Mouse (Mus musculus) thymus, adult 2 months (tissue): ENCODE results near the gene Zfyve27. TPM values are rescaled to one million over a fixed set of nuclear protein-coding genes. Genes with fewer than 3 reads are reported as not detected.

ENCODE experiments used
- DNase-seq: peaks from one replicate; pipeline ENCODE4 v3.0.0; 2021
- H3K27ac ChIP-seq: fragments of 200-500 bp; 2 replicates; pipeline ENCODE4 v1.5.1; 2012; ENCODE audit warnings: low read length, control low read depth; ENCODE audit not compliant: control insufficient read depth, insufficient read depth
- H3K27me3 ChIP-seq: fragments of 200-500 bp; 2 replicates; pipeline ENCODE4 v1.6.1; 2012; ENCODE audit warnings: mild to moderate bottlenecking, low read length, moderate library complexity, mixed read lengths; ENCODE audit not compliant: control insufficient read depth, insufficient read depth
- H3K36me3 ChIP-seq: fragments of 200-500 bp; 2 replicates; pipeline ENCODE4 v1.6.1; 2012; ENCODE audit warnings: mild to moderate bottlenecking, low read length, moderate library complexity; ENCODE audit not compliant: control insufficient read depth, insufficient read depth
- H3K4me1 ChIP-seq: fragments of 200-500 bp; replicated peaks from 2 replicates; pipeline ENCODE4 v1.6.1; 2012; ENCODE audit warnings: low read length; ENCODE audit not compliant: control insufficient read depth, insufficient read depth
- H3K4me3 ChIP-seq: fragments of 200-500 bp; 2 replicates; pipeline ENCODE4 v1.5.1; 2012; ENCODE audit warnings: mild to moderate bottlenecking, low read length, control low read depth, moderate library complexity; ENCODE audit not compliant: control insufficient read depth, insufficient read depth
- CTCF ChIP-seq: fragments of 200-500 bp; IDR thresholded peaks from 2 replicates; pipeline ENCODE4 v1.5.1; 2012; ENCODE audit warnings: mild to moderate bottlenecking, control low read depth, low read length, moderate library complexity, borderline replicate concordance; ENCODE audit not compliant: control insufficient read depth, poor library complexity, insufficient read depth; ENCODE audit errors: extremely low read depth
- POLR2A ChIP-seq: fragments of 200-500 bp; IDR thresholded peaks from 2 replicates; pipeline ENCODE4 v1.6.1; 2012; ENCODE audit warnings: mild to moderate bottlenecking, low read length, control low read depth, moderate library complexity; ENCODE audit not compliant: control insufficient read depth, poor library complexity, insufficient read depth; ENCODE audit errors: extremely low read depth
- WGBS: fragments of 180-500 bp; shearing (Covaris S2); methylation state at CpG from one replicate; pipeline ENCODE4 v1.1.7; 2018; 5-methylcytosine and 5-hydroxymethylcytosine counted together
- polyA plus RNA-seq: library from polyadenylated mRNA; depleted of rRNA; stranded (reverse); fragments of >200 nt; gene quantifications from 2 replicates; pipeline ENCODE4 v1.2.3, GENCODE M21; 2012

Zfyve27 gene
- polyA plus RNA-seq, 1 experiment, result 96.4 TPM

GRCm38 (mm10) chr19:42125501-42126218 lies 38.1 kb upstream of the Zfyve27 start:
- 94% methylated on average over 11 of the region's 11 CpGs for WGBS

DNA sequence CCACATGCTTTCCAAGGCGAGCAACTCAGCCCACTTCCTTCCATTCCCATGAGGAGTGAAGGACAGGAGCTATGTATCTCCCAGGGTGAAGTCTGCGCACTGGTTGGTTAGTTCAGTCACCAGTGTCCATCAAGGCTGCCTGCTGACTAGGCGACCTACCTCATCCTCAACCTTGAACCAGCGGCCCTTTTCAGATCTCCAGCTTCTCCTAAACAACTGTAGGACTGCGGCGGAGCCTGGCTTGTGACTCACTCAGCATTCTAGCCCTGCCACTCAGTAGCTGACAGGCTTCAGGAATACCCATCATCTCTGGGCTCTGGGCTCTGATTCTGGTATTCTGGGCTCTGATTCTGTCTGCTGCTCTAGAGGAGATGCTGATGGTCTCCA lies 37.5 kb upstream of the Zfyve27 start:
- H3K27me3 ChIP-seq, result no peaks in the 10 kb centered on the region
- no peak overlapping the region for H3K4me3 ChIP-seq
- peaks cover 17% of the 10 kb centered on the region for H3K4me1 ChIP-seq
- H3K27ac ChIP-seq, result no peak overlapping the region
- peaks cover 3% of the 10 kb centered on the region; the same call in 1 of the 2 replicates for H3K36me3 ChIP-seq
- WGBS, result 93% methylated on average over 6 of the region's 6 CpGs
- no peak for DNase-seq
- TF ChIP-seq POLR2A, result no peak
- TF ChIP-seq CTCF, result no peak

More at GRCm38 (mm10) chr19:42125501-42126218, 38.1 kb upstream of the Zfyve27 start:
- DNase-seq, result no peak
- Histone ChIP-seq H3K4me1 (peaks cover 17% of the 10 kb centered on the region), H3K4me3 (no peak overlapping the region), H3K27ac (no peak overlapping the region), H3K36me3 (peaks cover 7% of the 10 kb centered on the region; the same call in 1 of the 2 replicates), H3K27me3 (no peaks in the 10 kb centered on the region)
- no peak for TF ChIP-seq POLR2A
- TF ChIP-seq CTCF, result no peak

DNA sequence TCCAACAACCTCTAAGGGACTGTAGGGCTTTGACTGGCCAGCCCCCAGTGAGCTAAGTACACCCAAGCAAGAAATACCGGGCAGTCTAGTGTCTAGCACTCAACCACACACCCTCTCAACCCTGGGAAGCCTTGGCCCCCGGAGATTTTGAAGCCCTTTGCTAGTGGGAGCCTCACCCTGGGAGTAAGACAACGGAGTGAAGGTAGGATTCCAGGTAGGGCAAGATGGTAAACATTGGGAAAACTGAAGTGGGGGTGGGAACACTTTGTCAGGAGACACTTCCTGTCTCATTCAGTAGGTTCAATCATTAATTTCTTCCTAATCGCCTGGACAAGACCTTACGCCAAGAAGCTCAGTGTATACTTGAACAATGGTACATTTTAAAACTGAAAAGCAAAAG lies 36.7 kb upstream of the Zfyve27 start:
- H3K27ac ChIP-seq, result no peak overlapping the region
- H3K36me3 ChIP-seq, result no peaks in the 10 kb centered on the region; the same call in 1 of the 2 replicates
- peaks cover 17% of the 10 kb centered on the region for H3K4me1 ChIP-seq
- WGBS, result 97% methylated on average over 5 of the region's 5 CpGs
- H3K27me3 ChIP-seq, result no peaks in the 10 kb centered on the region
- no peak for DNase-seq
- TF ChIP-seq CTCF (no peak), POLR2A (no peak)
- no peak overlapping the region for H3K4me3 ChIP-seq

DNA sequence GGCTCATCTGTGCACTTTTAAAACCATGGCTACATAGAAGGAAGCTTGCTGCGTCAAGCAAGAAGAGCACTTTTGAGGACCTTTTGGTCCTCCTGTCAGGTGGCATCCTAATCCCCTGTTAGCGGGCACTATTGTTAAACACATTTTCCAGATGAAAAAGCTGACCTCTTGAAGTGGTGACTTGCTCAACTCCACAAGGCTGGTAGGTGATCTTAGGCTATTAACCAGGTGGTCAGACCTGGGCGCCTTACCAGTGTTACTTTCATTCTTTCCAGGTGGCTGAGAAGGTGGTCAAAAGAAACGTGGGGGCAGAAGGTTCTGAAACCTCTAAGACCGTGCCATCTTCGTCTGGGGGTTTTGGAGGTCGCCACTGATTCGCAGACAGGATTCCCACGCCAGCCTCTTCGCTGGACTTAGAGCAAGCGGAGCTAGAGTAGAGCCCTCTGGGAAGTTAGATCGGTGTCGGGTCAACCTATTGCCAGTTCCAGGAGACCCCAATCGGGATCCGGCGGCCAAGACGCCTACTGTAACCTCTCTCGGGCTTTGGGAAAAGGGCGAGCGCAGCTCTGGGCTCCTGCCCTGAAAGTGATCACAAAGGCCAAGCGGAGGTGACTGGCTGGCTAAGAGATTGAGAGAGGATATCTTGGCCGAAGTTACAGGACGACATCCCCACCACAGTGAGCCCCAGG lies 35.6 kb upstream of the Zfyve27 start:
- peaks cover 17% of the 10 kb centered on the region for H3K4me1 ChIP-seq
- no peaks in the 10 kb centered on the region; the same call in 1 of the 2 replicates for H3K36me3 ChIP-seq
- WGBS, result 10% methylated on average over 23 of the region's 23 CpGs
- H3K4me3 ChIP-seq, result peak overlapping the region; percentile 61
- H3K27ac ChIP-seq, result peak overlapping the region; percentile 21
- no peak for TF ChIP-seq CTCF
- TF ChIP-seq POLR2A, result no peak
- no peaks in the 10 kb centered on the region for H3K27me3 ChIP-seq
- no peak for DNase-seq

GRCm38 (mm10) chr19:42128787-42129508 lies 34.8 kb upstream of the Zfyve27 start, which contains the start of gene Avpi1:
Gene Avpi1 (minus strand): TSS chr19:42129059.
- Histone ChIP-seq H3K27ac (peak within 1 kb of the TSS; percentile 46), H3K36me3 (no peaks in the 10 kb centered on the region), H3K27me3 (no peaks in the 10 kb centered on the region), H3K4me3 (peak within 1 kb of the TSS; percentile 61), H3K4me1 (peaks cover 17% of the 10 kb centered on the region)
- peak; percentile 96 for DNase-seq
- TF ChIP-seq CTCF (peak; percentile 65; the same call in 1 of the 2 replicates), POLR2A (peak; percentile 31; the same call in 1 of the 2 replicates)
- WGBS, result under 1% methylated on average over 54 of the region's 54 CpGs
